Mouse (Mus musculus) heart, postnatal 14 days (tissue): ENCODE data around the gene Pak7. TPM values are rescaled to one million over a fixed set of nuclear protein-coding genes. Genes with fewer than 3 reads are reported as not detected.
"Not testable (repeated sequence)": the region's sequence is repeated elsewhere in the genome, so short reads cannot be mapped to it uniquely, and the experiment has no call there.

Experiments
- DNase-seq, 2 experiments: peaks; one replicate each; pipeline ENCODE4 v3.0.0; 2021 to 2022
- intact Hi-C: fragments of 180-260 bp; cut with DNase I; formaldehyde crosslinking; loops from one replicate; pipeline ENCODE4 v1.15.1; 2025
- long read RNA-seq, 2 experiments: library from polyadenylated mRNA; stranded (forward); transcript quantifications; one replicate each; pipeline ENCODE4 v2.0.0; 2021
- total RNA-seq, 2 experiments: library from RNA; stranded (reverse); gene quantifications; 2 replicates each; pipeline ENCODE4 v1.2.3; 2021

Gene Pak7
- under 1 TPM in 1 of 2 experiments, not detected in 1; 0.07 TPM for total RNA-seq
- long read RNA-seq, experiment 1, result 0 reads
- long read RNA-seq, experiment 2, result 0 reads

GRCm38 (mm10) chr2:136387181-136388131 lies at the start of gene Pak7:
Pak7 (minus strand) TSS chr2:136387967.
- peak; percentile 10 to 20 for DNase-seq
- intact Hi-C loops, result no loop called here

GRCm38 (mm10) chr2:136425561-136425960 lies 37.8 kb upstream of the Pak7 start:
- intact Hi-C loops, result no loop called here
- DNase-seq, result no peak

GRCm38 (mm10) chr2:136419543-136419942 lies 31.8 kb upstream of the Pak7 start:
- intact Hi-C loops, result no loop called here
- no peak for DNase-seq

GRCm38 (mm10) chr2:136416381-136416780 lies 28.6 kb upstream of the Pak7 start:
- no peak for DNase-seq
- intact Hi-C loops, result no loop called here

GRCm38 (mm10) chr2:136402587-136402986 lies 14.8 kb upstream of the Pak7 start:
- intact Hi-C loops, result no loop called here
- no peak for DNase-seq

- DNase-seq, result no peak
- intact Hi-C loops, result no loop called here
Observed at GRCm38 (mm10) chr2:136375318-136375717, 12.4 kb downstream of the Pak7 start.

GRCm38 (mm10) chr2:136372361-136372760 lies 15.4 kb downstream of the Pak7 start:
- intact Hi-C loops, result no loop called here
- no peak for DNase-seq

- intact Hi-C loops, result no loop called here
- DNase-seq, result no peak
Observed at GRCm38 (mm10) chr2:136351393-136352096, 36.2 kb downstream of the Pak7 start.

- intact Hi-C loops, result no loop called here
Observed at GRCm38 (mm10) chr2:136350459-136350858, 37.3 kb downstream of the Pak7 start.

GRCm38 (mm10) chr2:136349671-136350275 lies 38.0 kb downstream of the Pak7 start:
- DNase-seq, result peak in 1 of 2 experiments; percentile 16
- intact Hi-C loops, result no loop called here

More at GRCm38 (mm10) chr2:136350459-136350858, 37.3 kb downstream of the Pak7 start:
- DNase-seq, result no peak

- intact Hi-C loops, result not testable (repeated sequence)
Observed at GRCm38 (mm10) chr2:136344240-136344780, 43.5 kb downstream of the Pak7 start.

GRCm38 (mm10) chr2:136329974-136330373 lies 57.8 kb downstream of the Pak7 start:
- no peak for DNase-seq
- intact Hi-C loops, result no loop called here

More at GRCm38 (mm10) chr2:136344240-136344780, 43.5 kb downstream of the Pak7 start:
- DNase-seq, result not testable (repeated sequence)

GRCm38 (mm10) chr2:136325646-136326045 lies 62.1 kb downstream of the Pak7 start:
- no peak for DNase-seq
- intact Hi-C loops, result no loop called here

GRCm38 (mm10) chr2:136309313-136309712 lies 78.5 kb downstream of the Pak7 start:
- intact Hi-C loops, result no loop called here
- no peak for DNase-seq

GRCm38 (mm10) chr2:136308743-136309142 lies 79.0 kb downstream of the Pak7 start:
- intact Hi-C loops, result no loop called here
- DNase-seq, result no peak

- DNase-seq, result no peak
- intact Hi-C loops, result no loop called here
Observed at GRCm38 (mm10) chr2:136302201-136302600, 85.6 kb downstream of the Pak7 start.

GRCm38 (mm10) chr2:136301406-136301805 lies 86.4 kb downstream of the Pak7 start:
- no peak for DNase-seq
- intact Hi-C loops, result no loop called here

- no peak for DNase-seq
- intact Hi-C loops, result no loop called here
Observed at GRCm38 (mm10) chr2:136297371-136297770, 90.4 kb downstream of the Pak7 start.

- intact Hi-C loops, result no loop called here
Observed at GRCm38 (mm10) chr2:136282043-136282442, 105.7 kb downstream of the Pak7 start.

GRCm38 (mm10) chr2:136241960-136242359 lies 145.8 kb downstream of the Pak7 start:
- DNase-seq, intact Hi-C loops: not testable (repeated sequence)

More at GRCm38 (mm10) chr2:136282043-136282442, 105.7 kb downstream of the Pak7 start:
- no peak for DNase-seq
